Comparison of ENCODE assay signal across 11 mouse cellular contexts in the genomic region with DNA sequence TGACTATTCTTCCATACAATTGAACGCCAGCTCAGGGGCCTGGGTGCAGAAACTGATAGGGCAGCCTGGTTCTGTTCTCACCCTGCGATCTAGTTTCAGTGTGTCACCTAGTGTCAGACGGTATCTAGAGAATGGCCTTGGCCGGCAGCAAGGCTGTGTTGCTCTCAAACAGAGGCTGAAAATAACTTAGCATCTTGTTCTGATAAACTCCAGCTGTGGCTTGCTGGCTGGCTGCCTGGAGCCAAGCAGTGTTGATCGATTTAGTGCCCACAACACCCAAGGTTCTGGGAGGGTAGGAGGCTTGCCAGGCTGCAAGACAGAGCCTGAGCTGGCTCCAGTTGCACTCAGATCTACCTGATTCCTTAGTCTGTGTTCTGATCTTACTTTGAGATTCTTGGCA. TPM values are rescaled to one million over a fixed set of nuclear protein-coding genes. Genes with fewer than 3 reads are reported as not detected.
DNase-seq lines count a peak whose midpoint lies in the region; ATAC-seq lines count a peak whose summit lies in the region.
"Had no signal": no experiment of that assay in that cellular context is flagged by ENCODE, and none has a peak within 500 bp of the region (broad histone marks: within the 10 kb centered on the region; RNA-seq: fewer than 3 reads in every experiment).

No protein-coding gene starts in this region.

- H3K4me3 ChIP-seq in limb, embryonic 12.5 days (replicated peaks), result no peak overlapping the region

- intact Hi-C loops in heart, postnatal 25 days (cut with DNase I), result no loop called here
- intact Hi-C loops in left cerebral cortex, postnatal 4 days (cut with DNase I), result no loop called here

- H3K27me3 ChIP-seq in limb, embryonic 12.5 days, result no peaks in the 10 kb centered on the region

- DNase-seq in heart, adult 11 months, result peak; percentile 97
- no peak for DNase-seq in heart, postnatal 25 days (ENCODE audit: low spot score)
- DNase-seq in adipocyte (ENCODE audit: low spot score), result peak; percentile 62
- peak; percentile 65 to 72 for DNase-seq in heart, adult 9 months (ENCODE audit: low spot score in 2 of 2)
- DNase-seq in left cerebral cortex, postnatal 4 days, result no peak
- no peak for DNase-seq in natural killer cell, adult 2 months (ENCODE audit: low spot score in 2 of 2)
- no peak for DNase-seq in layer of hippocampus, adult 18-20 months (ENCODE audit: low spot score in 2 of 2)
- DNase-seq: liver had no signal

- no peak overlapping the region for H3K9ac ChIP-seq in limb, embryonic 12.5 days (replicated peaks)

- H3K36me3 ChIP-seq in limb, embryonic 12.5 days, result no peaks in the 10 kb centered on the region

- 43% methylated on average over 5 of the region's 5 CpGs for WGBS in limb, embryonic 12.5 days

- H3K9me3 ChIP-seq in limb, embryonic 12.5 days, result no peaks in the 10 kb centered on the region

- no peak for ATAC-seq in limb, embryonic 12.5 days (ENCODE audit: insufficient number of reproducible peaks, insufficient read depth, low FRiP score, low TSS enrichment, low read depth)
- ATAC-seq: midbrain, embryonic 16.5 days had no signal

- no peak overlapping the region for H3K4me2 ChIP-seq in limb, embryonic 12.5 days

- H3K27ac ChIP-seq in limb, embryonic 12.5 days, result 0 out of 2 replicates have a peak overlapping the region, but pooled peaks have one; percentile 17

- peaks cover 50% of the 10 kb centered on the region for H3K4me1 ChIP-seq in limb, embryonic 12.5 days (replicated peaks)

RNA-seq across cellular contexts. Expression of gene Ifnlr1, which starts 27.6 kb away (rescaled TPM):
- 1 to 10 TPM; 2.8 TPM for total RNA-seq in heart, postnatal 25 days (2021)
- polyA plus RNA-seq in limb, embryonic 12.5 days (2016; fragmentation: Nextera tagmentation; extraction: Ambion mirVana), result 0.81 and 0.95 TPM in 2 replicates
- under 1 TPM; 0.28 to 0.32 TPM for total RNA-seq in left cerebral cortex, postnatal 4 days (2021)
- under 1 TPM; 0.18 to 0.22 TPM for total RNA-seq in layer of hippocampus, adult 18-20 months (2021)
- polyA plus RNA-seq: C2C12 had no signal

Comparison
In these comparisons a context has a peak if more than half of its experiments do, and no peak if none do; other contexts are left out.
1. DNase-seq: peak in heart, adult 11 months (single experiment), adipocyte (single experiment) and heart, adult 9 months (2 of 2); none in heart, postnatal 25 days (single experiment), left cerebral cortex, postnatal 4 days (single experiment), natural killer cell, adult 2 months (0 of 2) and layer of hippocampus, adult 18-20 months (0 of 2).